Mouse (Mus musculus): Measurements from ENCODE around the gene Gm11034.

The Gm11034 gene

DNA sequence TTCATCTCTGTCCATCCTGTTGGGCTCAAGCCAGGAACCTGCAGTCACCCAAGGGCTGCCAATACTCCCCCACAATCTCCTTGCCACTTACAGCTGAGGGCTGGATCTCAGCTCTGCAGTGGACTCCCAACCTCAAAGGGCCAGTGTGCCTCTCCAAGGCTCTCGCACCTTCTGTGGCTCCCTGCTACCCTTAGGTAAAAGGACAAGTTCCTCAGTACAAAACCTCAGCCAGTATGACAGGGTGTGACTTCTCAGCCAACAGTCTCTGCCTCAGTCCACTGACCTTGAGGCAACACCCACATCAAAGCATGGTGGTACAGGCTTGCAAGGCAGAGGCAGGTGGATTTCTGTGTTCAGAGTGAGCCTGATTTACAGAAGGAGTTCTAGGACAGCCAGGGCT, 1.6 kb downstream of the Gm11034 start:
- ATAC-seq (ENCODE audit: low TSS enrichment): no peak

DNA sequence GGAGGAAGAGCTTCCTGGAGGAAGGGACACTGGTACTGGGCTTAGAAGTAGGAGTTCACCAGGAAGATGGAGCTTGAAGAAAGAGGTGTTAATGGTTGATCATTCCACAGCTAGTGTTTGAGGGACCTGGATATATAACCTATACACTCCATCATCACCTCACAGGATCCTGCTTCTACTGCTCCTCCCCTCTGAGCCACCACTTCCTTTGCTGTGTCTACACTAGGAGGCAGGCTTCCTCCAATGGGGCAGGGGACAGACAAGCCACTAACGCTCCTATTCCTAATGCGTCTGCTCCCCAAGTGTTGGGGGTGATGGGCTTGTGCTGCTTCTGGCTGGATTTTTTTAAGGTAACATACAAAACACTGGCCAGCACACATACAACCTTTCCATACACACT, 2.7 kb downstream of the Gm11034 start:
- no peak for ATAC-seq (ENCODE audit: low TSS enrichment)

GRCm38 (mm10) chr8:72210222-72210621, 3.2 kb downstream of the Gm11034 start:
- ATAC-seq (ENCODE audit: low TSS enrichment): no peak

DNA sequence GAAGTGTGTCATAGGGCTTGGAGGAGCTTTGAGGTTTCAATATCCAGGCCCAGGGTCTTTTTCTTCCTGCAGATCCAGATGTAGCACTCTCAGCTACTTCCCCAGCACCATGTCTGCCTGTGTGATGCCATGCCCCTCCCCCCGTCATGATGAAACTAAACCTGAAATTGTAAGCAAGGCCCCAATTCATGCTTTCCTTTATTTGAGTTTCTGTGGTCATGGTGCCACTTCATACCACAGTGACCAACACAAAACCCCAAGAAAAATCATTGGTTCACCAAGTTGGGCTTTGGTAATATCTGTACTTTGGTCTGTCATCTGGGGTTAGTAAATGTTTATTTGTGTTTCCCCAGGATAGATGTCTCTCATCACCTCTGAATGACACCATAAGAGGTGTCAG, 4.9 kb downstream of the Gm11034 start:
- no peak for ATAC-seq (ENCODE audit: low TSS enrichment)

DNA sequence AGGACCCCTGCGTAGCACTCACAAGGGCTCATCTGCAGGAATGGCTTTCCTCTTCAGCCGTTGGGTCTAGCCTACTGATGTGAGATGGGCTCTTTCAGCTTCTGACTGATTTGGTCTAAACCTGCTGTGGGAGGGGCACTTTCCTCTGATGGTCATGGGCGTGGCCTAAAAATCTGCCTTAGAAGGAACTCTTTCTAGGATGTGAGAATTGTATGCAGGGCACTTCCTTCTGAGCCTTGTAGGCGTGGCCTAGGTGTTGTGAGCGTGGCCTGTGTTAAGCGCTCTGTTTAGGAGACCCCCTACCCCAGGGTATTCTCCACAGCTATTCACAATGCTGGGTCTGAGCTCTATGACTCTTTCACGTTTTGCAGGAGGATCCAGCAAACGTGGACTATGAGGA, 15.4 kb downstream of the Gm11034 start:
- ATAC-seq (ENCODE audit: low TSS enrichment): no peak

- no peak for ATAC-seq (ENCODE audit: low TSS enrichment)
Measured at GRCm38 (mm10) chr8:72192065-72192464, 21.4 kb downstream of the Gm11034 start.

- ATAC-seq (ENCODE audit: low TSS enrichment): no peak
Measured at GRCm38 (mm10) chr8:72190215-72190539, 23.3 kb downstream of the Gm11034 start.

GRCm38 (mm10) chr8:72189417-72190214, 23.8 kb downstream of the Gm11034 start, which contains the start of gene Hsh2d:
Hsh2d (plus strand) TSS chr8:72189638.
- no peak for ATAC-seq (ENCODE audit: low TSS enrichment)

GRCm38 (mm10) chr8:72187793-72188331, 25.6 kb downstream of the Gm11034 start:
- no peak for ATAC-seq (ENCODE audit: low TSS enrichment)

DNA sequence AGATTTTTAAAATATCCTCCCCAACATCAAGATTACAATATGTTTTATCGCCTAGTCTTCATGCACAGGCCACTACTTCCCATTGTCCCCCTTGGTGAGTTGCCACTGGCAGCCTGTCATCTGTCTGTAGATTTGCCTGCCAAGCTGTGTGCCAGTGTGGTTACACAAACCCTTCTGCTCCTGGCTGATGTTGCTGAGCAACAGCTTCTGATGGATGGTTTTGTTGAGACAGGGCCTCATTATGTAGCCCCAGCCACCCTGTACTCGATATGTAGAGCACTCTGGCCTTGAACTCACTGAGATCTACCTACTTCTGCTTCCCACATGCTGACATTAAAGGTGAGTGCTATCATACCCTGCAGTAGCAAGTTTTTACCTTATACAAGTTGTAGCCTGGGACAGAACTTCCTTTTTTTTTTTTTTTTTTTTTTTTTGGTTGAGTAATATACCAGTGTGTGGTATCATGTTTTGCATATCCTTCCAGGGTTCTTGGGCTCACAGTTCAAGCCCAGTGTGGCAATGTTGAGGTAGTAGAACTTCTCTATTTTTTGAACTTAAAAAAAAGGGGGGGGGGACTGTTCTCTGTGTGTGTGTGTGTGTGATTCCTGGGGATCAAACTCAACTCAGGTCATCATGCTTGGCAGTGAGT, 29.8 kb downstream of the Gm11034 start:
- ATAC-seq (ENCODE audit: low TSS enrichment): no peak

DNA sequence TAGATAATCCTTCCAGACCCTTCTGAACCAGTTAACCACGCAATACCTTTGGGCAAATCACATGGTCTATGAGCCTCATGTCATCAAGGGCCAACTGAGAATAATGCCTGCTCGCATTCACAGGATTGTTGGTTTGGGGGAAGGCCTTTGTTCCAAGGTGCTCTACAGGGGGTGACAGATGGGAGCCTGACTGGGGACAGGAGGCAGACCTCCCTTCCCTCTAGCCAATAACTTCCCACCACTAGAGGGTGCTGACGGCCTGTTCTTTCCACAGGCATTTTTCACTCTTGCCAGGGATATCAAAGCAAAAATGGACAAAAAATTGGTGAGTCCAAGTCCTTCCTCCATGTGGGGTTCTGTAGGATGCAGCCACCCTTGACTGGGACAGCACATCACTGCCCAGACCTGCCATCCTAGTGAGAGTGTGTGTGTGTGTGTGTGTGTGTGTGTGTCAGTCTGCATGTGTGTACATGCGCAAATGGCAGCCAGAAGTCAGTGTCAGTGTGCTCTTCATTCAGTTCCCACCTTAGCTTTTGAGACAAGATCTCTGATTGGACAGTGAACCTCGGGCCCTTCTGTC, 36.0 kb downstream of the Gm11034 start:
- peak; percentile 72 for ATAC-seq (ENCODE audit: low TSS enrichment)

GRCm38 (mm10) chr8:72169681-72170249, 43.7 kb downstream of the Gm11034 start:
- ATAC-seq (ENCODE audit: low TSS enrichment): no peak

- ATAC-seq (ENCODE audit: low TSS enrichment): no peak
Measured at GRCm38 (mm10) chr8:72169098-72169668, 44.3 kb downstream of the Gm11034 start.

Measured in frontal cortex, adult (tissue).